Mouse (Mus musculus): ENCODE measurements around the gene Zkscan3.
A peak's percentile ranks its signal among the peaks of the same experiment; 100 is the strongest.

Gene Zkscan3

DNA sequence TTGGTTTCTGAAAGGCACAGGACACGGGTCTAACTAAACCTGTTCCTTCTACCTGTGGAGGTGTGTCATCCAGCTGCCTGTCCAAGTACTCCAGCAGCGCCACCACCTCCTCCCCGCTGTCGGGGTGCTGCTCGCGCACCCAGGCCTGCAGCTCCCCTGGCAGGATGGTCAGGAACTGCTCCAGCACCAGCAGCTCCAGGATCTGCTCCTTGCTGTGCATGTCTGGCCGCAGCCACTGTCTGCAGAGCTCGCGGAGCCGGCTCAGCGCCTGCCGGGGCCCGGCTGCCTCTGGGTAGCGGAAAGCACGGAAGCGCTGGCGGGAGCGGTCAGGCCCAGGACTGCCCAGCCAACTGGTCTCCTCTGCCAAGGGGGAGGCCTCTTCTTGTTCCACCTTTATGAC lies 6.5 kb downstream of the Zkscan3 start:
- DNase-seq: peak; percentile 33 to 59

DNA sequence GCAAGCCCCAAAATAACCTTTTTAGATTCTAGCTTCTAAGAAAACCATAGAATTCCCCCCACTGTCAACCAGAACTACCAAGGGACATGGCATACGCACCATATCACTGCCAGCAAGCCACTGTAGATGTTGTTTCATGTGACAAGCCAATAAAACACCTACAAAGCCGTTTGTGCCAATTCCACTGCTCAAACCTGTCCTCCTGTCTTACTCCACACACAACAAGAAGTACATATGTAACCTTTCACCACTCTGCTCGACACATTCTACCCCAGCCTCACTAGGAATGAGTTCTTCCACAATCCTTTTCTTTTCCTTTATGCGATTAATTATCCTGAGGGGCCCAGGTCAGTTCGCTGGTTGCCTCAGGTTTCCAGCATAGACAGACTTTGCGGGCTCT lies 6.9 kb downstream of the Zkscan3 start:
- DNase-seq: no peak

DNA sequence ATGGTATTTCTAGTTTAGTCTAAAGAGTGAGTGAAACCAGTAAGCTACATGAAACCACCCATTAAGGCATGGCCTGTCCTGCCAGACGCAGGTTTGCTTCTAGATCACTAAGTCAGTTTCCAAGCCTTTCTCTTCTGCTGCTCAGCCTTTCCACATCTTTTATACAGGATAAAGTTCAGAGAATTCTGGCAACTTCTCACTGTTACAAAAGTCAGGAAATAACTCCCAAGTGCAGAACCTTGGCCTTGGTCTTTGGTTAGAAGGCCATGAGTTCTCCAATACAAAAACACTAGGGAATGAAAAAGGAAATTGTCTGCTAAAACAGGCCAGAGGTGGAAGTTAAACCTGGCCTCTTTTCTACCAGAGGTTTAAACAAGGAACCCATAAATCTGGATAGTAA lies 7.3 kb downstream of the Zkscan3 start:
- DNase-seq: no peak

DNA sequence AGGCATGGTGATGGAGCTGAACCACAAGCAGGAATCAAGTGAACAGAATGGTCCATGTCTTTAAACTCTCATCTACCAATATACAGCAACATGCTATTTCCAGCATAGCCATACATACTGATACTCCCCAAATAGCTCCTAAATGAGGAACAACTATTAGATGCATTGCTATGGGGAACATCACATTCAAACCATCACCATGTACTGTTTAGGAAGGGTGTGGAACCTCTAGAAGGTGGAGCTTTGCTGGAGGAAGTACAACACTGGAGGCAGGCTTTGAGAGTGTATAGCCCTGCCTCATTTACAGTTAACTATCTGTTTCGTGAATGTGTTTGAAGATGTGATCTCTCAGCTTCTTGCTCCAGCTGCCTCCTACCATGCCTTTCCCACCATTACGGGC lies 24.8 kb downstream of the Zkscan3 start:
- DNase-seq: no peak

DNA sequence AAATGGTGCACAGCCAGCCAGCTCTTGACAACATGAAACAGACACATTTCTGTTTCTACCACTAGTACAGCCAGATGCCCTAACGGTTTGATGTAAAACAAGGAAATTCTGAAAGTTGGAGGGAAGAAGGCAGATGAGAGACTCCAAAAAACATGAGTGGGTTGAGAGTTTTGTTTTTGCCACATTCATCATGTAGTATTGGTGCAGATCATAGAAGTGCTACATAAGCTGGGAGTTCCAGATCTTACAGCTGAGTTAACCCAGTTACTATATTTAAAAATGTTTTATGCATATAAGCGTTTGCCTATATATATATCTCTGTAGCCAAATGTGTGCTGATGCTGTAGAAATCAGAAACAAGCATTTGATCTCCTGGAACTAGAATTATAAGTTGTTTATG lies 29.9 kb downstream of the Zkscan3 start:
- no peak for DNase-seq

DNA sequence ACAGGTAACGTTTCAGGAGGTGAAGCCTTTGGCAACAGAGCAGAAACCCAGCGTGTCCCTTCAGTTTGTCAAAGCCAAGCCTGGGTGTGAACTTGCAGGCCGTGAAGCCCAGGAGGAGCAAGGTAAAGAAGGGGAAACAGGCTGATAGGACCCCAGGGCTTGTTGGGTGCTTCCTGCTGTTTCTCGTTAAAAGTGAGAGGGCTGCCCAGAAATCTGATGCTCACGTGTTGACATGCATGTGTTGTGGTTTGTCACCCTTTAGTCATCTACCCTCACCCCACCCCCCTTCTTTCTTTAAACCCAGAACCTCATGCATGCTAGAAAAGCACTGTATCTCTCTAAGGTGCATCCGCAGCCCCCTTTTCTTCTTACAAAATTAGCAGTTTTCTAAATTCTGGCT lies 35.9 kb downstream of the Zkscan3 start:
- DNase-seq: no peak

DNA sequence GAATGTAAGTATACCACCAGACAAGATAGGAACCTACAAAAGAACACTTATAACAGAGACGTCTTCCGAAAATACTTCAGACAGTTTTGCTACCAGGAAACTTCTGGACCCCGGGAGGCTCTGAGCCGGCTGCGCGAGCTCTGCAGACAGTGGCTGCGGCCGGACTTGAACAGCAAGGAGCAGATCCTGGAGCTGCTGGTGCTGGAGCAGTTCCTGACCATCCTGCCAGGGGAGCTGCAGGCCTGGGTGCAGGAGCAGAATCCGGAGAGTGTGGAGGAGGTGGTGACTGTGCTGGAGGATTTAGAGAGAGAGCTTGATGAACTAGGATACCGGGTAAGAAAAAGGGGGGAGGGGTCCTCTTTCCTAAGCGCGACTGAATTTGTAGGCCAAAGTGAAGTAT lies 38.8 kb downstream of the Zkscan3 start:
- peak in 1 of 2 experiments; percentile 28 for DNase-seq

DNA sequence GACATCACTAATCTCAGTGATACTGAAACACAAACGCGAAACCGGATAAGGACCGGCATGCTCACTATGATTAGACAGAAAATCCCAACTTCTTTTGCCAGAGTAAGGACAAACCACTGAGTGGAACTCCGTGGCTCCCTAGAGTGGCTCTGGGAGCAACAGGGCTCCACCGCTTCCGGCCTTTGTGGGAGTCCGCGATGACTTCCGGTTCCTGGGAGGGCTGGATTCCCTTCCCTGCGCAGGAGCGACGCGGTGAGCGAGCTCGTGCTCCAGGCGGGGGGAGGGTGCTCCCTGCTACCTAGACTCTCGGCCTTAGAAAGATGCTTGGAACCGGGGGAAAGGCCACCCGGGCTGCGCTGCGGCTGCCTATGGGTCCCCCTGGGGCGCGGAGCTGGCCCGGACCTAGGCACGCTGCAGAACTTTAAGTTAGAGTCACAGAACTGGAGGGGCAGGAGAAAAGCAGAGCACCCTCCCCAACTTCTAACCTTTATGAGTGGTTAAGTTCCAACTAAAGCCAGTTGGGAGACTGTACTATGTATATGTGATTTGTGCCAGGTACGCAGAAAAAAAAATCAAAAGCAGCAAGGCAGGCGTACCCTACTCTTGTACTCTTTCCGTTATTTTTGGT lies 39.8 kb downstream of the Zkscan3 start, which contains the start of gene Zscan12:
Zscan12 (plus strand) TSS at position 200 of the 628 bp plus-strand sequence.
- peak; percentile 90 to 94 for DNase-seq

DNA sequence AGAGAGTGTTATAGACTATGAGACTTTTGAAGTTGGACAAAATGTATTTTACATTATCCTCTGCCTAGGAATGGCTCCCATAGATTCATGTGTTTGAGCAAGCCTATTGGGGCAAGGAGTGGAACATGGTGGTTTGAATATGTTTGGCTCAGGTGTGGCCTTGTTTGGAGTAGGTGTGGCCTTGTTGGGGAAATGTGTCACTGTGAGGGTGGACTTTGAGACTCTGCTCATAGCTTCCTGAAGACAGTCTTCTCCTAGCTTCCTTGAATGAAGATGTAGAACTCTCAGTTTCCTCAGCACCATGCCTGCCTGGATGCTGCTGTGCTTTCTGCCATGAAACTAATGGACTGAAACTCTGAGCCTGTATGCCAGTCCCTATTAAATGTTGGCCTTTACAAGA lies 52.0 kb downstream of the Zkscan3 start:
- DNase-seq: no peak

DNA sequence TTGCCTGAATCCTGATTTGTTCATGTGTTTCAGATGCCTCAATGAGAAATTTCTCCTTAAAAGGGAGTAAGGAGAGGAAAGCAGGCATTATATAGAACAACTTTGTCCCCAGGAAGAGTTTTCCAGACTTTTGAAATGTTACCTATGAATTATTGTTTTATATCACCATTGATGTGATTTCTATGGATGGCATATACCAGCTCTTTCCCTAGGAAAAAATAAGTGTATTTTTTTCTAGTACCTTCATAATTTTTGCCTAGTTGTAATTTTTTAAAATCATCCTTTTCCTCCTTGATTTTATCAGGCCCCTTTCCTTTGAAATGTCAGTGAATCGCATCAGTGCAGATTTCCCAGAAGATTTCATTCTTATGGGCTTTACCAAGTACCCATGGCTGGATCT lies 55.9 kb downstream of the Zkscan3 start, which contains the start of gene Olfr1367:
Olfr1367 (plus strand) TSS at position 301 of the 400 bp plus-strand sequence.
- no peak for DNase-seq

Measured in lung, postnatal 4 days (tissue).